Mouse (Mus musculus) bone marrow, adult 2 months (tissue): ENCODE results near the gene Retnla. TPM values are rescaled to one million over a fixed set of nuclear protein-coding genes. Genes with fewer than 3 reads are reported as not detected.

Experiments
- H3K27ac ChIP-seq: fragments of 200-500 bp; 2 replicates; pipeline ENCODE4 v1.5.1; 2012; ENCODE audit warnings: low read depth, mild to moderate bottlenecking, control low read depth, inconsistent platforms, low read length; ENCODE audit not compliant: control insufficient read depth, poor library complexity, insufficient read depth
- H3K4me1 ChIP-seq: fragments of 200-500 bp; 2 replicates; pipeline ENCODE4 v1.6.1; 2011; ENCODE audit warnings: low read length; ENCODE audit not compliant: control insufficient read depth, insufficient read depth
- H3K4me3 ChIP-seq: fragments of 200-500 bp; replicated peaks from 2 replicates; pipeline ENCODE3; 2011; ENCODE audit warnings: mild to moderate bottlenecking, low read depth, low read length, control low read depth; ENCODE audit not compliant: control insufficient read depth
- CTCF ChIP-seq: fragments of 200-500 bp; IDR thresholded peaks from 2 replicates; pipeline ENCODE4 v1.5.1; 2011; ENCODE audit warnings: low read length, control low read depth; ENCODE audit not compliant: control insufficient read depth, insufficient read depth
- POLR2A ChIP-seq: fragments of 200-500 bp; IDR thresholded peaks from 2 replicates; pipeline ENCODE4 v1.6.1; 2011; ENCODE audit warnings: low read depth, mild to moderate bottlenecking, control low read depth, low read length, borderline replicate concordance; ENCODE audit not compliant: control insufficient read depth
- whole genome bisulfite sequencing: fragments of 180-500 bp; shearing (Covaris S2); methylation state at CpG from one replicate; pipeline ENCODE4 v1.1.7; 2018; 5-methylcytosine and 5-hydroxymethylcytosine counted together
- polyA plus RNA-seq: library from polyadenylated mRNA; stranded (reverse); fragments of >200 nt; gene quantifications from 2 replicates; pipeline ENCODE4 v1.2.4, GENCODE M21; 2011; ENCODE audit warnings: low replicate concordance; ENCODE audit not compliant: missing spikeins, insufficient read depth, insufficient read length

Gene Retnla
- not detected in 2 replicates for polyA plus RNA-seq

- Histone ChIP-seq H3K27ac (no peak within 1 kb of the TSS), H3K4me1 (no peaks in the 10 kb centered on the region), H3K4me3 (no peak within 1 kb of the TSS)
- 81% methylated on average over 3 of the region's 3 CpGs for WGBS
- no peak for TF ChIP-seq CTCF
- TF ChIP-seq POLR2A, result no peak
These were observed at the start of gene Retnla for GRCm38 (mm10) chr16:48842266-48842665. Gene Retnla, plus strand, starts transcription at chr16:48842551.

GRCm38 (mm10) chr16:48798285-48798684 is 44.1 kb upstream of the Retnla start:
- no peak for TF ChIP-seq CTCF
- no peak for TF ChIP-seq POLR2A
- 40% methylated on average over 3 of the region's 3 CpGs for WGBS

GRCm38 (mm10) chr16:48799470-48799869 is 42.9 kb upstream of the Retnla start:
- no peak overlapping the region for H3K4me3 ChIP-seq
- H3K4me1 ChIP-seq, result peaks cover 4% of the 10 kb centered on the region
- no peak overlapping the region for H3K27ac ChIP-seq
- TF ChIP-seq POLR2A (no peak), CTCF (no peak)
- WGBS, result 43% methylated on average over 3 of the region's 3 CpGs

More at GRCm38 (mm10) chr16:48798285-48798684, 44.1 kb upstream of the Retnla start:
- Histone ChIP-seq H3K4me3 (no peak overlapping the region), H3K4me1 (peaks cover 4% of the 10 kb centered on the region), H3K27ac (no peak overlapping the region)

GRCm38 (mm10) chr16:48800906-48801305 is 41.4 kb upstream of the Retnla start:
- Histone ChIP-seq H3K27ac (no peak overlapping the region), H3K4me3 (no peak overlapping the region), H3K4me1 (peaks cover 4% of the 10 kb centered on the region)
- 29% methylated on average over 2 of the region's 2 CpGs for WGBS
- no peak for TF ChIP-seq CTCF
- no peak for TF ChIP-seq POLR2A

GRCm38 (mm10) chr16:48805412-48805811 is 36.9 kb upstream of the Retnla start:
- WGBS, result 77% methylated on average over 1 of the region's 1 CpGs
- peaks cover 2% of the 10 kb centered on the region; the same call in 1 of the 2 replicates for H3K4me1 ChIP-seq
- H3K4me3 ChIP-seq, result no peak overlapping the region
- no peak overlapping the region for H3K27ac ChIP-seq
- TF ChIP-seq POLR2A (no peak), CTCF (no peak)

- TF ChIP-seq POLR2A (no peak), CTCF (no peak)
- Histone ChIP-seq H3K4me1 (no peaks in the 10 kb centered on the region), H3K4me3 (no peak overlapping the region), H3K27ac (no peak overlapping the region)
- 14% methylated on average over 1 of the region's 1 CpGs for WGBS
These were observed 35.8 kb upstream of the Retnla start for GRCm38 (mm10) chr16:48806521-48806920.

- Histone ChIP-seq H3K4me1 (no peaks in the 10 kb centered on the region), H3K4me3 (no peak overlapping the region), H3K27ac (no peak overlapping the region)
- WGBS, result 33% methylated on average over 2 of the region's 2 CpGs
- no peak for TF ChIP-seq CTCF
- TF ChIP-seq POLR2A, result no peak
These were observed 33.0 kb upstream of the Retnla start for GRCm38 (mm10) chr16:48809374-48809773.

- H3K4me3 ChIP-seq, result no peak overlapping the region
- no peaks in the 10 kb centered on the region for H3K4me1 ChIP-seq
- no peak for TF ChIP-seq POLR2A
- TF ChIP-seq CTCF, result no peak
- no peak overlapping the region for H3K27ac ChIP-seq
- WGBS, result 24% methylated on average over 7 of the region's 7 CpGs
These were observed 30.4 kb upstream of the Retnla start for GRCm38 (mm10) chr16:48811881-48812436.
